ENCODE assay signal across 11 mouse cellular contexts in the genomic region with DNA sequence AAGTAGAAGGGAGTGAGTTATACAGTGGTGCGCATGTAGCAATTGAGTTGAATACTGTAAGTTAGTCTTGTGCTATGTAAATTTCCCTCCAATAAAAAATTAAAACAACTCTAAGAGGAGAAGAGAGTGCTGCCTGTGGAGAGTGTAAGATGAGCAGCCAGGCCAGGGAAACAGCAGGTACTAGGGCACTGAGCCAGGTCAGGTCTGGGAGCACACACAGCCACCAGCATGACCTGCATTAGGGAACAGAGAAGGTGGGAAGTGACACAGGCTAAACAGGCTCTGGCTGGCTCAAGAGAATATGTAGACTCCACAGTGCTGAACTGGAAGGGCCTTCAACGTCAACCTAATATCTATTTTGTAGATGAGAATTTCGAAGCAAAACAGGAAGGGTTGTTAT. TPM values are rescaled to one million over a fixed set of nuclear protein-coding genes. Genes with fewer than 3 reads are reported as not detected.
"Had no signal": no experiment of that assay in that cellular context is flagged by ENCODE, and none has a peak within 500 bp of the region (broad histone marks: within the 10 kb centered on the region; RNA-seq: fewer than 3 reads in every experiment).

No protein-coding gene starts in this region.

- DNase-seq: kidney, postnatal 25 days; layer of hippocampus, adult 9-11 months; layer of hippocampus, postnatal 36 days; liver; liver, embryonic 13.5 days; liver, postnatal 0 days; lung, postnatal 14 days; right cerebral cortex, postnatal 14 days; thymus, adult 2 months; thymus, postnatal 25 days had no signal

RNA-seq across cellular contexts. Expression of gene Lrtm2, which starts 29.3 kb away (rescaled TPM):
- polyA plus RNA-seq: limb, embryonic 12.5 days; liver, embryonic 13.5 days; liver, postnatal 0 days had no signal
